Comparison of ENCODE assay signal across 10 mouse cellular contexts in the genomic region with DNA sequence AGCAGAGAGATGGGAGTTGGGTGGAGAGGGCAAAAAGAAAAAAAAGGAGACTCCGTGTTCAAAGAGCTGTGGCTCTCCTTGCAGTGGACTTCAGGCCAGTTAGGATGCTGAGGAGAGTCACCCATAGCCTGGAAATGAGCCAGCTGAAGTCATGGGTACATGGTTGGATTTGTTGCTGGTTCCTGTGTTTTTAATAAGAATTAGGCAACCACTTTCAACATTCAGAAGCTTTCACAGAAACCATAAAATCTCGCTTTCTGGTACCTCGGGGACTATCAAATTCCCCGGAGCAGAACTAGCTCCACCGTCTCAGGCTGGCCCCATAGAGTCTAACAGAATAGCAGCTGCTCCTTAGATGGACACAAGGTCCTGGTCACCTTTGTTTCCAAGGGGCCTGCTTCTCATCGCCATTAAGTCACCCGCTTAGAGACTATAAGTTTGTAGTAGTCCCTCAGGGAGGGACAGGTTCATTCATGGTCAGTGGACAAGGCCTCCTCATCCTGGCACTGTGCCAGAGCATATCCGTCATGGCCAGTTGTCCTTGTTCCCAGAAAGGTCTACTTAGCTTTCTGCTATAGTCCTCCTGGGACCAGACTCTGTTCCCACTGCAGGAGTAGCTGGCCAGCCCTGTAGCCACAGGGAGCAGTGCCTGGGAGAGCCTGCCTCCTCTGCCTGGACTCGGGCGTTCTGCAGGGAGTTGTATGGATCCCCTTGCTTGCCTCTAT.
DNase-seq lines count a peak whose midpoint lies in the region; ATAC-seq and TF ChIP-seq lines count a peak whose summit lies in the region.
"Had no signal": no experiment of that assay in that cellular context is flagged by ENCODE, and none has a peak within 500 bp of the region (broad histone marks: within the 10 kb centered on the region; RNA-seq: fewer than 3 reads in every experiment).

No protein-coding gene starts in this region.

- no peak overlapping the region for H3K4me3 ChIP-seq in heart, embryonic 13.5 days
- no peak overlapping the region for H3K4me3 ChIP-seq in limb, embryonic 14.5 days (replicated peaks; ENCODE audit: low read length)
- H3K4me3 ChIP-seq: forebrain, embryonic 15.5 days had no signal

- H3K36me3 ChIP-seq in heart, embryonic 13.5 days: peaks cover 10% of the 10 kb centered on the region
- H3K36me3 ChIP-seq in limb, embryonic 14.5 days (ENCODE audit: control insufficient read depth, insufficient read depth, low read length): peaks cover 20% of the 10 kb centered on the region
- H3K36me3 ChIP-seq: forebrain, embryonic 15.5 days had no signal

- H3K9ac ChIP-seq in heart, embryonic 13.5 days: no peak overlapping the region
- no peak overlapping the region for H3K9ac ChIP-seq in limb, embryonic 14.5 days (ENCODE audit: low read depth, low read length, severe bottlenecking)
- H3K9ac ChIP-seq: forebrain, embryonic 15.5 days had no signal

- 0 out of 2 replicates have a peak overlapping the region, but pooled peaks have one; percentile 3 for H3K27ac ChIP-seq in heart, embryonic 13.5 days (replicated peaks)
- no peak overlapping the region for H3K27ac ChIP-seq in limb, embryonic 14.5 days (replicated peaks; ENCODE audit: low read depth, low read length)
- H3K27ac ChIP-seq: forebrain, embryonic 15.5 days; macrophage had no signal

- WGBS in heart, embryonic 13.5 days: 78% methylated on average over 10 of the region's 10 CpGs
- 53% methylated on average over 10 of the region's 10 CpGs for WGBS in limb, embryonic 14.5 days

- H3K27me3 ChIP-seq in heart, embryonic 13.5 days (replicated peaks): no peaks in the 10 kb centered on the region
- H3K27me3 ChIP-seq in limb, embryonic 14.5 days (ENCODE audit: control insufficient read depth, insufficient read depth, low read length): no peaks in the 10 kb centered on the region
- H3K27me3 ChIP-seq: forebrain, embryonic 15.5 days had no signal

- no peak for TF ChIP-seq POLR2A in limb, embryonic 14.5 days (IDR thresholded peaks at IDR 0.05; ENCODE audit: borderline replicate concordance, extremely low read depth, insufficient read depth, insufficient read length)

- H3K4me2 ChIP-seq in heart, embryonic 13.5 days: no peak overlapping the region
- no peak overlapping the region for H3K4me2 ChIP-seq in limb, embryonic 14.5 days (replicated peaks; ENCODE audit: low read depth, low read length, severe bottlenecking)
- H3K4me2 ChIP-seq: forebrain, embryonic 15.5 days had no signal

- no peaks in the 10 kb centered on the region for H3K9me3 ChIP-seq in heart, embryonic 13.5 days
- H3K9me3 ChIP-seq in limb, embryonic 14.5 days (ENCODE audit: control insufficient read depth, low read length): no peaks in the 10 kb centered on the region
- H3K9me3 ChIP-seq: forebrain, embryonic 15.5 days had no signal

- intact Hi-C loops in left cerebral cortex, postnatal 4 days (cut with DNase I): no loop called here

- H3K4me1 ChIP-seq in heart, embryonic 13.5 days: peaks cover 36% of the 10 kb centered on the region
- peaks cover 9% of the 10 kb centered on the region; the same call in 1 of the 2 replicates for H3K4me1 ChIP-seq in limb, embryonic 14.5 days (ENCODE audit: control insufficient read depth, insufficient read depth, low read length)
- H3K4me1 ChIP-seq: forebrain, embryonic 15.5 days had no signal

- peak; percentile 39 for DNase-seq in left cerebral cortex, postnatal 4 days
- no peak for DNase-seq in left cerebral cortex, adult 18-20 months (ENCODE audit: low spot score in 2 of 2)
- peak; percentile 76 for DNase-seq in adrenal gland, postnatal 25 days
- no peak for DNase-seq in limb, embryonic 14.5 days (ENCODE audit: low spot score)
- DNase-seq in right cerebral cortex, postnatal 25 days: no peak
- DNase-seq in right cerebral cortex, postnatal 36 days (ENCODE audit: low spot score in 2 of 2): no peak
- no peak for DNase-seq in spleen, postnatal 14 days (ENCODE audit: low spot score in 2 of 2)

- ATAC-seq in heart, embryonic 13.5 days (ENCODE audit: extremely low read depth, insufficient number of reproducible peaks, low FRiP score, low TSS enrichment): no peak
- ATAC-seq in limb, embryonic 14.5 days (ENCODE audit: low FRiP score, low read depth): 0 out of 2 replicates have a peak, but pooled peaks have one; percentile 26
- ATAC-seq: forebrain, embryonic 15.5 days had no signal

Comparison
In these comparisons a context has a peak if more than half of its experiments do, and no peak if none do; other contexts are left out.
1. DNase-seq: peak in left cerebral cortex, postnatal 4 days (single experiment) and adrenal gland, postnatal 25 days (single experiment); none in left cerebral cortex, adult 18-20 months (0 of 2), limb, embryonic 14.5 days (single experiment), right cerebral cortex, postnatal 25 days (single experiment), right cerebral cortex, postnatal 36 days (0 of 2) and spleen, postnatal 14 days (0 of 2).